Mouse (Mus musculus) stomach, embryonic 16.5 days (tissue): ENCODE measurements around the gene Gpr153. TPM values are rescaled to one million over a fixed set of nuclear protein-coding genes. Genes with fewer than 3 reads are reported as not detected.

Experiments used
- ATAC-seq: fragments of 200-750 bp; cut with Nextera tagmentation; 2 replicates; pipeline ENCODE4 v1.8.0; 2017; ENCODE audit warnings: moderate number of reproducible peaks, moderate TSS enrichment; ENCODE audit not compliant: insufficient read depth, low FRiP score
- H3K27ac ChIP-seq: fragments of 300-500 bp; sonication (generic); 2 replicates; pipeline ENCODE4 v1.5.1; 2014; ENCODE audit warnings: low read length
- H3K27me3 ChIP-seq: fragments of 300-500 bp; sonication (generic); 2 replicates; pipeline ENCODE4 v1.6.1; 2014; ENCODE audit warnings: low read length, control low read depth, mixed read lengths; ENCODE audit not compliant: control insufficient read depth, insufficient read depth
- H3K36me3 ChIP-seq: fragments of 300-500 bp; sonication (generic); 2 replicates; pipeline ENCODE4 v1.6.1; 2014; ENCODE audit warnings: low read length; ENCODE audit not compliant: control insufficient read depth, insufficient read depth
- H3K4me1 ChIP-seq: fragments of 300-500 bp; sonication (generic); 2 replicates; pipeline ENCODE4 v1.6.1; 2014; ENCODE audit warnings: low read length, control low read depth, mixed read lengths; ENCODE audit not compliant: control insufficient read depth, insufficient read depth
- H3K4me2 ChIP-seq: fragments of 300-500 bp; sonication (generic); 2 replicates; pipeline ENCODE4 v1.6.1; 2014; ENCODE audit warnings: low read depth, low read length, mixed read lengths
- H3K4me3 ChIP-seq: fragments of 300-500 bp; sonication (generic); replicated peaks from 2 replicates; pipeline ENCODE4 v1.5.1; 2014; ENCODE audit warnings: mild to moderate bottlenecking, low read length
- H3K9ac ChIP-seq: fragments of 300-500 bp; sonication (generic); 2 replicates; pipeline ENCODE4 v1.6.1; 2014; ENCODE audit warnings: low read length
- H3K9me3 ChIP-seq: fragments of 300-500 bp; sonication (generic); replicated peaks from 2 replicates; pipeline ENCODE4 v1.6.1; 2016; ENCODE audit warnings: low read length, control low read depth; ENCODE audit not compliant: control insufficient read depth
- WGBS: fragments of 180-500 bp; shearing (Covaris S2); extraction: QIAGEN DNeasy Blood & Tissue Kit; methylation state at CpG from one replicate; pipeline ENCODE4 v1.1.7; 2014; 5-methylcytosine and 5-hydroxymethylcytosine counted together
- polyA plus RNA-seq: library from polyadenylated mRNA; unstranded; fragments of >200 nt; fragmentation: Nextera tagmentation; extraction: Ambion mirVana; gene quantifications from 2 replicates; pipeline ENCODE4 v1.2.1, GENCODE M21; 2015

Gpr153 gene
- polyA plus RNA-seq, 1 experiment from 2014 or later: 6.0 TPM

GRCm38 (mm10) chr4:152244545-152245522 lies 29.2 kb upstream of the Gpr153 start:
- ATAC-seq: no peak

GRCm38 (mm10) chr4:152246011-152246410 lies 28.0 kb upstream of the Gpr153 start:
- Histone ChIP-seq H3K4me3 (no peak overlapping the region), H3K4me1 (no peaks in the 10 kb centered on the region), H3K4me2 (no peak overlapping the region), H3K27ac (no peak overlapping the region), H3K9ac (no peak overlapping the region), H3K9me3 (no peaks in the 10 kb centered on the region), H3K27me3 (no peaks in the 10 kb centered on the region), H3K36me3 (no peaks in the 10 kb centered on the region)
- WGBS: 84% methylated on average over 6 of the region's 6 CpGs
- ATAC-seq: no peak

More at GRCm38 (mm10) chr4:152244545-152245522, 29.2 kb upstream of the Gpr153 start:
- H3K9ac ChIP-seq: no peak overlapping the region
- H3K9me3 ChIP-seq: no peaks in the 10 kb centered on the region
- no peak overlapping the region for H3K4me3 ChIP-seq
- H3K27ac ChIP-seq: no peak overlapping the region
- H3K27me3 ChIP-seq: no peaks in the 10 kb centered on the region
- WGBS: 82% methylated on average over 11 of the region's 11 CpGs
- no peaks in the 10 kb centered on the region for H3K36me3 ChIP-seq
- H3K4me1 ChIP-seq: no peaks in the 10 kb centered on the region
- H3K4me2 ChIP-seq: no peak overlapping the region

DNA sequence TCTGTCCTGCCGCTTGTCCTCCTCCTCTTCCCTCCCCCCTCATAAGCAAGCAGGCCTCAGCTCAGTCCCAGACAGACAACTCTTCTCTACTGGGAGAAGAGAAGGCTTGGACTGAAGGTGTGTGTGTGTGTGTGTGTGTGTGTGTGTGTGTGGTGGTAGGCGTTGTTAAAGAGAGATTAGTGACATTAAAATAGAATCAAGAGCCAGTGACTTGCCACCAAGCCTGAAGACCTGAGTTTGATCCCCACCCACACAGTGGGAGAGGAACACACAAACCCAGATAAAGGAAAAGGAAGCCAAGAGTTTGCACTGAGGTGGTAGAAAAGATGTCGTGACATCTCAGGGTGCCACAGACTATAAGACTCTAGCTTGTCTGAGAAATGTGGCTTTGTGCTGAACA lies 26.8 kb upstream of the Gpr153 start:
- Histone ChIP-seq H3K4me2 (no peak overlapping the region), H3K27me3 (no peaks in the 10 kb centered on the region), H3K4me1 (no peaks in the 10 kb centered on the region), H3K9me3 (no peaks in the 10 kb centered on the region), H3K4me3 (no peak overlapping the region), H3K36me3 (no peaks in the 10 kb centered on the region), H3K27ac (no peak overlapping the region), H3K9ac (no peak overlapping the region)
- WGBS: 57% methylated on average over 3 of the region's 3 CpGs
- no peak for ATAC-seq

- no peak for ATAC-seq
- H3K36me3 ChIP-seq: no peaks in the 10 kb centered on the region
- H3K27ac ChIP-seq: no peak overlapping the region
- no peak overlapping the region for H3K4me2 ChIP-seq
- H3K27me3 ChIP-seq: no peaks in the 10 kb centered on the region
- H3K4me1 ChIP-seq: no peaks in the 10 kb centered on the region
- H3K9me3 ChIP-seq: no peaks in the 10 kb centered on the region
- WGBS: 88% methylated on average over 6 of the region's 6 CpGs
- no peak overlapping the region for H3K4me3 ChIP-seq
- no peak overlapping the region for H3K9ac ChIP-seq
Measured at GRCm38 (mm10) chr4:152250615-152251014, 23.4 kb upstream of the Gpr153 start.

DNA sequence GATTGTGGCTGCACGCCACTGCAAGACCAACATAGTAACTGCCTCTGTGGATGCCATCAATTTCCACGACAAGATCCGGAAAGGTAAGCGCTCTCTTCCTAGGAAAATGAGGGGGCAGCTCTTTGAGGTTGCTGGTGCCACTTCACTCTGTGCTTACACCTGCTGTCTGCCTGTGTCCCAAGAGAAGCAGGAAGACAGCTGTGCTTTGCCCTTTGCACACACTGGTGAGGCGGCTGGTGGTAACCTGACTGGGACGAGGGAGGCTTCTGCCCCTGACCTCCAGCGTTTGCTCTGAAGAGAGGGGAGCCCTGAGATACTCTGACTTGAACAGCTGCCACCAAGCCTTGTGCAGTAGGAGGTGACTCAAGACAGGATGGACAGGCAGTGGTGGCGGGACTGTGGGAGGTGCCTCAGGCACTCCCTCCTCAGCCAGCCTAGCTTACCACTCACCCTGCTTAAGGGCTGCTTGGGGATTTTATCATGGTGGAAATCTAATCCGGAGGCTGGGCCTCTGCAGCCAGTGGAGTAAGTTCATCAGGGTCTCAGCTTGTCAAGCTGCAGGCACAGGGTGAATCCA lies 20.8 kb upstream of the Gpr153 start:
- Histone ChIP-seq H3K9me3 (no peaks in the 10 kb centered on the region), H3K4me3 (no peak overlapping the region), H3K9ac (no peak overlapping the region), H3K4me2 (no peak overlapping the region), H3K27me3 (no peaks in the 10 kb centered on the region), H3K36me3 (no peaks in the 10 kb centered on the region), H3K27ac (no peak overlapping the region), H3K4me1 (peaks cover 11% of the 10 kb centered on the region; the same call in 1 of the 2 replicates)
- ATAC-seq: no peak
- WGBS: 62% methylated on average over 9 of the region's 9 CpGs

DNA sequence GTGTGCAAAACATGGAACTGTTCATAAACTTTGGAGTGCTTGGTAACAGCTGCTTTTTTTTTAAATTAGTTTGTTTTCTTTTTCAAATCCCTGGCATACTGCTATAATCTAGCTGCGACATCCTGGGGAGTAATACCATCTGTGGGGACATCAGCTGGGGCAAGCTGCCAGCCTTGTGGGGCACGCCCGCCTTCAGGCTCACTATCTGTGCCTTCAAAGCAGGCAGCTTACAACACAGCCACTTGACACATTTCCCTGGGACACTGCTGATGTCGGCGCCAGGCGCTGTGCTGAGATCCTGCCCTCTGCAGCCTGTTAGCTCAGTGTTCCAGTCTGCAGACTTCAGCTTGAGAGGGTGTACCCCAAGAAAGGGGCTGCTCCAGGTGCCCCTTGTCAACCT lies 17.0 kb upstream of the Gpr153 start:
- H3K27ac ChIP-seq: no peak overlapping the region

GRCm38 (mm10) chr4:152260451-152260850 lies 13.6 kb upstream of the Gpr153 start:
- no peak for ATAC-seq
- no peak overlapping the region for H3K27ac ChIP-seq
- no peaks in the 10 kb centered on the region for H3K36me3 ChIP-seq
- no peaks in the 10 kb centered on the region for H3K9me3 ChIP-seq
- H3K4me2 ChIP-seq: no peak overlapping the region
- H3K9ac ChIP-seq: no peak overlapping the region
- H3K27me3 ChIP-seq: no peaks in the 10 kb centered on the region
- no peak overlapping the region for H3K4me3 ChIP-seq
- peaks cover 17% of the 10 kb centered on the region for H3K4me1 ChIP-seq
- 84% methylated on average over 8 of the region's 8 CpGs for WGBS

More for the DNA sequence above, 17.0 kb upstream of the Gpr153 start:
- 39% methylated on average over 6 of the region's 6 CpGs for WGBS
- no peak overlapping the region for H3K9ac ChIP-seq
- H3K4me1 ChIP-seq: peaks cover 11% of the 10 kb centered on the region; the same call in 1 of the 2 replicates
- H3K4me2 ChIP-seq: no peak overlapping the region
- H3K36me3 ChIP-seq: no peaks in the 10 kb centered on the region
- ATAC-seq: 0 out of 2 replicates have a peak, but pooled peaks have one; percentile 26
- H3K27me3 ChIP-seq: no peaks in the 10 kb centered on the region
- H3K9me3 ChIP-seq: no peaks in the 10 kb centered on the region
- no peak overlapping the region for H3K4me3 ChIP-seq

GRCm38 (mm10) chr4:152262187-152262586 lies 11.8 kb upstream of the Gpr153 start:
- Histone ChIP-seq H3K27ac (no peak overlapping the region), H3K36me3 (no peaks in the 10 kb centered on the region), H3K4me1 (peaks cover 6% of the 10 kb centered on the region), H3K4me3 (no peak overlapping the region), H3K9ac (no peak overlapping the region), H3K27me3 (no peaks in the 10 kb centered on the region), H3K4me2 (no peak overlapping the region), H3K9me3 (no peaks in the 10 kb centered on the region)
- 67% methylated on average over 9 of the region's 9 CpGs for WGBS
- no peak for ATAC-seq

GRCm38 (mm10) chr4:152263089-152263488 lies 10.9 kb upstream of the Gpr153 start:
- WGBS: 55% methylated on average over 9 of the region's 9 CpGs
- Histone ChIP-seq H3K27ac (no peak overlapping the region), H3K9ac (no peak overlapping the region; the same call in 1 of the 2 replicates), H3K36me3 (no peaks in the 10 kb centered on the region), H3K4me3 (no peak overlapping the region), H3K27me3 (no peaks in the 10 kb centered on the region), H3K9me3 (no peaks in the 10 kb centered on the region), H3K4me1 (peaks cover 6% of the 10 kb centered on the region), H3K4me2 (no peak overlapping the region)
- ATAC-seq: no peak
